Mouse (Mus musculus) ES-E14 (cell line): Measurements from ENCODE around the gene Bicral.

ENCODE experiments used
- CHD2 ChIP-seq: IDR thresholded peaks from 2 replicates; pipeline ENCODE4 v1.6.1; 2014; ENCODE audit warnings: mild to moderate bottlenecking, low read depth, low read length, inconsistent platforms
- MAFK ChIP-seq: IDR thresholded peaks from 2 replicates; pipeline ENCODE4 v1.6.1; 2014; ENCODE audit warnings: mild to moderate bottlenecking, low read depth, low read length, inconsistent platforms; ENCODE audit not compliant: insufficient read depth
- ZC3H11A ChIP-seq: IDR thresholded peaks from 2 replicates; pipeline ENCODE4 v1.6.1; 2012; ENCODE audit warnings: low read depth, mild to moderate bottlenecking, inconsistent platforms, low read length, borderline replicate concordance
- ZNF384 ChIP-seq: IDR thresholded peaks from 2 replicates; pipeline ENCODE4 v1.6.1; 2012; ENCODE audit warnings: low read depth, low read length, inconsistent platforms

DNA sequence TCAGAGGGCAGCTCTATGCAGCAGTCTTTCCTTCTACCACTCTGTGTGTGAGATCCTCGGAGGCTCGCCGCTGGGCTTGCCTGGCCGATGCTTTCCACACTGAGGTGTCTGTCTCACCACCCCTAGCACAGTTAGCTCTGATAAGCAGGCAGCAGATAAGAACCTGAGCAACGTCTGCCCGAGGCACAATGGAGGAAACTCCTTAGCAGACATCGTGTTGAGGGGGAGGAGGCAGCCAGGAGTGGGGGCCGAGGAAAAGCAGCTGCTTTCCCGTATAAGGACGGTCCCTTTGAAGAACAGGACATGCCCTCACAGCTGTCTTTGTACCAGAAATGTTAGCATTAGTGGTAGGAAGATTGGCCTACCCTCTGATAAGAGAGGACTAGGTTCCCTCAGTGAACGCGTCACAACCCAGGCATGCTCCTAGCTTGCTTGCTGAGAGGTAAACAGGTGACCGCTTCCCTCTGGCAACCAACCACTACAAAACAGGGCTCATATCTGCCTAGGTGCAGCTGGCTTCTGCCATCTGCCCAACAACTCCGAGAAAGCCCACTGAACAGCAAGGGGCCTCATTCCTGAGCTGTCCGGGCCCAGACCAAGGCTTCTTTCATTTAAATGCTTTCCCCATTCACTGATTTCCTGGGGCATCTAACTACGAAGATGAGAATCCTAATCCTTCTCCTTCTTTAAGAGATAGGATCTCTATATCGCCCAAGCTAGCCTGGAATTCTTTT, 27.8 kb upstream of the Bicral start:
- no peak for TF ChIP-seq CHD2
- TF ChIP-seq ZNF384: no peak
- TF ChIP-seq MAFK: no peak
- TF ChIP-seq ZC3H11A: no peak
